Mouse (Mus musculus): ENCODE measurements around the gene Resf1.
"Not testable (repeated sequence)": the region's sequence is repeated elsewhere in the genome, so short reads cannot be mapped to it uniquely, and the experiment has no call there.

The Resf1 gene

DNA sequence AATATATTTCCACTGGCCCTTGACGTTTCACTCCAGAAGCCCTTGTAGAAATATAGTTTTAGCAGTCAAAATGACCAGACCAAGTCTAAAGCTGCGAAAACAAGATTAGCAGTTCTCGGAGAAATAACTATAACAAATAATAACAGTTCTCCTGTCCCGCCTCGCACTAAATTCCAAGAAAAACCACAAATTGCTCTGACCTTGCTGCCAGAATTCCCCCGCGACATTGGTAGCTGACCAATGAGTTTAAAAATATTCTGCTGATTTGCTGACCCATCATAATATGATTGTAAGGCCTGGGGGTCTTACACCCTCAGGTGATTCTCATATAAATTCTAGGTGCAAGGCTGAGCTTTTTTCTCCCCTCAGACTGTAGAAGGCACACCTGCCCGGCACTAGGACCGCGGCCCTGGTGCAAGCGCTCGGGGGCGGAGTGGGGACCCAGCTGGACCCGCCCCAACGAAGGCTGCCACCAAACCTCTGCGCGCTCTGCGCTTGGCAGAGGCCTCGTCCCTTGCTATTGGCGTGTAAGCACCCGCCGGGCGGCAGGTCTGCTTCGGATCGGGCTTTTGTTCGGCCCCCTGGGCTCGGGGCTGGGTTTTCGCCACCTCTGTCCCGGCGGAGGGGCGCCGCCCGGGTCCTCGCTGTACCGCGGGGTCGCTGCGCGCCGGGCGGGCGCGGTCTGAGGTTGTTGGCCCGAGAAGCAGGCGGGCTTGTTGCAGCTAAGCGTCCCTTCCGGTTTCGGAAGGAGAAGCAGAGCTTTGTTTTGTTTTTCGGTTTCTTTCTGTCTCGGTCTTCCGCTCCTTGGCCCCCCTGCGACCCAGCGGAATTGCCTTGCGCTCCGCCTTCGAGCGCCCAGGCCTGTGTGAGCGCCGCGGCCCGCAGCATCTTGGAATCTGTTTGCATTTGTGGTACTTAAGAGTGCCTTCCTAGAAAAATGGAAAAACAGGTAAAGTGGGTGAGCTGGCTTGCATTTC, at the start of gene Resf1:
Gene Resf1, plus strand, starts transcription at position 459 of the 977 bp plus-strand sequence.
- in situ Hi-C loops (cut with MboI, MseI), result loop anchor here in 1 of 2 experiments (5.0 kb wide), 1 partner anchor 117 kb away; no protein-coding TSS in a partner anchor

DNA sequence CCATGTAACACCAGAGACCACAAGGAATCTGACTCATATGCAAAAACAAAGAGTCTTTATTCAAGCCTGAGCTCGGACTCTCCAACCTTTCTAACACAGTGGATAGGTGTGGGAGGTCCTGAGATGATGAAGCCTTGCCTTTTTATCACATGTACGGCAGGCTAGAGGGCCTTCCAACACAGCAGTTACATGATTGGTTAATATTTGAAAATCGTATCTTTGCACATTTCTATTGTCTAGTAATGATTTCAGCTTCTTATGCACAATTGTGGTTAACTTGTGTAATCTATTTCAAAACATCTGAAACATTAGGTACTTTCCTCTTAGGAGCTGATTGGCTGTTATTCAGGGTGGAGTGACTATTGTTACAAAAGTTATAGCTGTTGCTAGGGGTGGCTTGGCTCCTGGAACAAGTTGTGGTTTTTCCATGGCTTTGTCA, 48.4 kb upstream of the Resf1 start:
- in situ Hi-C loops (cut with MboI, MseI), result no loop called here

DNA sequence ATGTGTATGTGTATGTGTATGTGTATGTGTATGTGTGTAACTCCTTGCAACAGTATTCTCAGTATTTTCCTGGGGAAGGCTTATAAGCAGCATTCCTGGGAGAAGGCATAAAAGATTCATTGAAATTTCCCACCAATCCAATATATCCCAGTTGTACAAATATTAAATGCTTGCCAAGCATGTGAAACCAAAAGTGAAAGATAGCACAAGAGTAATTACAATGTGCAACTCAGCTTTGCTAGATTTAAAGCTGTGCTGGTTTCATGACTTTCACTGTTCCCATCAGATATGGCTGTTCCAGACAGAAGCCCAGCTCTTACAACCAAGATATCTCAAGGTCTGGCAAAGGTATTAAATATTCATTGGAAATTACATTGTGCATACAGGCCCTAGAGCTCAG, 41.3 kb upstream of the Resf1 start:
- in situ Hi-C loops (cut with MboI, MseI), result no loop called here

DNA sequence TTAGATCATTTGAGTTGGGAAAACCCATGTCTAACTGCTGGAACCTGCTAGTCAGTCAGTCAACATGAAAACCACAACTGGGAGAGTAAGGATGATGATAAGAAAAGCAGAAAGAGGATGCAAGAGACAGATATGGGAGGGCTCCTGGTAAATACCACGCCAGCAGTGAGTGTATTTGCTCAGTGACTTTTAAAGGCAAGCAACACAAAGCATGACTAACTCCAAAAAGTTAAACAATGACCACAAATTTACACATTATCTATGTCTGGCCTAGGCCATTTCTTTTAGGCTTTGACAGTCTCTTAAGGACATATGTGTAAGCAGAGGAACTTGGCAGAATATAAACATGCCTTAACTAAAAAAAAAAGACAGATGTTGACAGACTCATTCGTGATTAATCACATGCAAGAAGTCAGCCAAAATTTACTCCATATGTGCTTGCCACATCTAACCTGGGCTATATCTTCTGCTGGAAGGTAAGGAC, 30.9 kb upstream of the Resf1 start:
- in situ Hi-C loops (cut with MboI, MseI), result loop anchor here in 1 of 2 experiments (5.0 kb wide), 1 partner anchor 89 kb away; no protein-coding TSS in a partner anchor

DNA sequence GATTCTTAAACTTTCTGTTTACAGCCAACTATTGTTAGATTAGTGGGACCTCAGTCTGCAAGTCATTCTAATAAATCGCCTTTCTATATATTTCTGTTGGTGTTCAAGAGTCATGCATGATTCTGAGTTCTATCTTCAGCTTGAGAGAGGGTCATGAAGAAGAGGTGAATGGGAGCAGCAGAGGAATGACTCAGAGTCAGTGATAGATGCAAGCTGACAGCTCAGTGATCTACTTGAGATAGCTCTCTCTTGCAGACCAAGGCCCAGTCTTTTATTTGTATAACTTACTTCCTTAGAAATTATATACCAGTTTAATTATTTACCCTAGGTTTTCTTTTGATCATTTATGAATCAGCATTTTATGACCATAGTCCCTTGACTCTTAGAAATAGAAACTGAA, 30.3 kb upstream of the Resf1 start:
- in situ Hi-C loops (cut with MboI, MseI), result loop anchor here in 1 of 2 experiments (5.0 kb wide), 1 partner anchor 88 kb away; no protein-coding TSS in a partner anchor

DNA sequence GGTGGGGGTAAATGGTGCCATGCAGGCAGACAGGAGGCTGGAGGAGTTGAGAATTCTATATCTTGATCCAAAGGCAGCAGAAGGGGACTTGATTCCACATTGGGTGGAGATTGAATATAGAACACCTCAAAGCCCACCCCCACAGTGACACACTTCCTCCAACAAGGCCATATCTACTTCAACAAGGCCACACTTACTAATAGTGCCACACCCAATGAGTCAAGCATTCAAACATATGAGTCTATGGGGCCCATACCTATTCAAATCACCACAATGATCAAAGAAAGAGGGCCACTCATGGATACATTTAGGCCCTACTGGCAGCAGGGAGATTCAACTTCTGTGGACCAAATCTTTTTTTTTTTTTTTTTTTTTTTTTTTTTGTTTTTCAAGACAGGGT, 28.7 kb upstream of the Resf1 start:
- in situ Hi-C loops (cut with MboI, MseI), result no loop called here

DNA sequence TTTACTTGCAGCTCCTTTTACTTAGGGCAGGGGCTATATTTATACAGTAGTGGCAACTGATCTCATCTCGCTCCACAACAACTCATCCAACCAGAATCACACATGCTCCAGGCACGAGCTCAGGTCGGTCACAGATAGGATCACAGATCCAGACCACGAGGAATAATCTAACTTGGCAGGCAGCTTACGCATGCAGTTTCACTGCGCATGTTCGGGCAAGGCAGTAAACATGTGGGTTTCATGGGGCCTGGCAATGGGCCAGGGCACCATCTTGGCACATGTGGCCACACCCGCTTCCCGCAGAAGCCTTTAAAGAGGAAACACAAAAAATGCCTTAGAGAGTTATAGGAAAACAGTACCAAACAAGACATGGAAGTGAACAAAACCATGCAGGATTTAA, 21.0 kb upstream of the Resf1 start:
- in situ Hi-C loops (cut with MboI, MseI), result not testable (repeated sequence)

DNA sequence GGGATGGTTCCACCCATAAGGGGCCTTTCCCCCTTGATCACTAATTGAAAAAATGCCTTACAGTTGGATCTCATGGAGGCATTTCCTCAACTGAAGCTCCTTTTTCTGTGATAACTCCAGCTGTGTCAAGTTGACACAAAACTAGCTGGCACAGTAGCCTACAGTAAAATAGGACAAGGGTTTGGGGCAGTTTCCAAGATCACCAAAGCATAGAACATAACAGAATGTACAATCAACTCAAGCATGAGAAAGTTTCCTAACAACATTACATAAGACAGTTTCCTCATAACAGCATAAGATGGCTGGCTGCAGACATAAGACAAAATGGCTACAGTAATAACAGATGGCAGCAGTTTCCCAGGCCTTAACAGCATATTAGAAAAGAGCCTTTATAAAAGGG, 6.0 kb upstream of the Resf1 start:
- in situ Hi-C loops (cut with MboI, MseI), result not testable (repeated sequence)

DNA sequence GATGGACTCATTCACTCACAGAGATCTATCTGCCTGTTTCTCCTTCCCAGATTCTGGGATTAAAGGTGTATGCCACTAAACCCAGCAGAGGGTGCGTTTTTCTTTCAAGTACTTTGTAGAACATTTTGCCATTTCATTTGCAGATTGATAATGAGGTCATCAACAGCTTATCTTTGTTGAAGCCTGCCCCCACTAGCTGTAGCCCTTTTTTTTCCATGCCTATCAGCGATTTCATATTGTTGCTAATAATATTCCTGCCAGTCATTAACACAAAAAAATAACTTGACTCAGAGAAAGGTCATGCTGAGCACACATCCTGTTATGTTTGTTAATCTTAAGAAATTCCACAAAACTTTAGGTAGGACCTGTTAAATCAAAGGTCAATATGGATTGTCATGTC, 2.1 kb upstream of the Resf1 start:
- in situ Hi-C loops (cut with MboI, MseI), result loop anchor here in 1 of 2 experiments (5.0 kb wide), 1 partner anchor 115 kb away; no protein-coding TSS in a partner anchor

DNA sequence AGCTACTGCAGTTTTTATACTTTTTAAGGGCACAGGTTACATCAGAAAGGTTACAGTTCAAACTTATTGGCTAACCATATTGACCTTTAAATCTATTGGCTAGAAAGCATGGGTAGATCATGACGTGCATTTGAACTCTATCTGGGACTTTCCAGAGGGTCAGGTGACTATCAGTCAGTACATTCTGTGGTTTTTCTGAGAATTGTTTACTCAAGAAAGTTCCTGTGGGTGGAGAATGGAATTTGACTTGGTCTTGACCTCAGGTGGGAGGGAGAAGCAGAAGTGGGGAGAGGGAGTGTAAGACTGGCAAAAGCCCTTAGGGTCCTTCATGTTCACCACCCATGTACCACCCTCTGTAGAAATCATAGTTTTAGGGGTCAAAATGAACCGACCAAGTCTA, 1.4 kb upstream of the Resf1 start:
- in situ Hi-C loops (cut with MboI, MseI), result loop anchor here in 1 of 2 experiments (5.0 kb wide), 1 partner anchor 116 kb away; no protein-coding TSS in a partner anchor

DNA sequence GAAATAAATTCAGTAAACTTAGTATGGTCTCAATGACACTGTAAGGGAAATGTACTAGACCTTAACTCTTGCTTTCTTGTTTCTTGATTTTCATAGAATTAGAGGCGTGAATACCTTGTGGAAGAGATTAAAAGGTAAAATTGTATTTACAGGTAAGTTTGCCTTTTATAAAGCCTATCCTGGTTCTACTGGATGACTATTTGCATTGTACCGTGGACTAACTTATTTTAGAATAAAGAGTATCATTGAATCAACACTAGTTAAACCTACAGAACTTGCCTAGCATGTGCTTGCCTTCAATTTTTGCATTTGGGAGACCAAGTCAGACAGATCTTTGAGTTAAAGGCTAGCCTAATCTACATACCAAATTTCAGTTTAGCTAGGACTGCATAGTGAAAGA, 1.0 kb downstream of the Resf1 start:
- in situ Hi-C loops (cut with MboI, MseI), result loop anchor here in 1 of 2 experiments (5.0 kb wide), 1 partner anchor 37 kb away; no protein-coding TSS in a partner anchor

DNA sequence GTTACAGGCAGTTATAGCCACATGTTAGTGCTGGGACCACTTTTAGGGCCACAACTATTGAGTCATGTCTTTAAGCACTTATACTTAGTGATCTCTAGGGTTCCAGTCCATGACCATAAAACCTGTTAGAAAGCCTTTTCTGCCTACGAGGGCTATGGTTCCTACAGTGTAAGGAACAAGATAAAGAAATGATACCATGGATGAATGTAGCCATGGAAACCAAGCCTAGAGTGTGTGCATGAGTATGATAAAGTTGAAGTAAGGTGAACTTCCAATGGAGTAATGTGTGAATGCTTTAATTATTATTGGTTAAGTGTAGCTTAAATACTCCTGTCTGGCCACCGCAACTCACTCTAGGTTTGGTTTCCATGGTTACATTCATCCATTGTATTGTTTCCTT, 1.8 kb downstream of the Resf1 start:
- in situ Hi-C loops (cut with MboI, MseI), result loop anchor here in 1 of 2 experiments (5.0 kb wide), 1 partner anchor 36 kb away; no protein-coding TSS in a partner anchor

DNA sequence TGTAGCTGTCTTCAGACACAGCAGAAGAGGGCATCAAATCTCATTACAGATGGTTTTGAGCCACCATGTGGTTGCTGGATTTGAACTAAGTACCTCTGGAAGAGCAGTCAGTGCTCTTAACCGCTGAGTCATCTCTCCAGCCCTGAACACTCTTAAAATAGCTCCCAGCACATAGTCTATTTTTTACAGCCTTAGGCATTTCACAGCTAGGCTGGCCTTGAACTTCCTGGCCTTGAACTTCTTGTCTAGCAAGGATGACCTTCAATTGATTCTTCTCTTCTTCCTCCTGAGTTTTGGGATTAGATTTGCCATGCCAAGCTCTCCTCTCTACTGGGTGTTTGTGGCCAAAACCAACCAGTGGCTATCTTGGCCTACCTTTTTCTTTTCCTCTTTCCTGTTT, 2.6 kb downstream of the Resf1 start:
- in situ Hi-C loops (cut with MboI, MseI), result loop anchor here in 1 of 2 experiments (5.0 kb wide), 1 partner anchor 36 kb away; no protein-coding TSS in a partner anchor

DNA sequence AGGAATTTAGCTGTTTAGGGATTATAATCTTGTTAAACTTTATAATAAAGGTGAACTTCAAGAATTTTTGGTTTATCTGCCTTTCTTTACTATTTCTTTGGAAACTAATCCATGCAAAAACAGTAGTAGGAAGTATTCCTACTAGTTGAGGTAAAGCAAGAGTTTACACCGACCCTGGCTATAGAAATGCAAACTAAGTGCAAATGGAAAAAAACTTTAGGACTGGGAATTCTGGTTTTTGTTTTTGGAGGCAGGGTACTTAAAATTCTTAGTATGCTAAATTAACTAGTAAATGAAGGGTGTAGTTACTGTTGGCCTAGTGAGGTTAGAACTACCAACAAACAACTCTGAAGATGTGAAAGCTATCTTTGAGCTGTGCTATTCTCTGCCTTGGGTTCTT, 3.0 kb downstream of the Resf1 start:
- in situ Hi-C loops (cut with MboI, MseI), result loop anchor here in 1 of 2 experiments (5.0 kb wide), 1 partner anchor 35 kb away; no protein-coding TSS in a partner anchor

DNA sequence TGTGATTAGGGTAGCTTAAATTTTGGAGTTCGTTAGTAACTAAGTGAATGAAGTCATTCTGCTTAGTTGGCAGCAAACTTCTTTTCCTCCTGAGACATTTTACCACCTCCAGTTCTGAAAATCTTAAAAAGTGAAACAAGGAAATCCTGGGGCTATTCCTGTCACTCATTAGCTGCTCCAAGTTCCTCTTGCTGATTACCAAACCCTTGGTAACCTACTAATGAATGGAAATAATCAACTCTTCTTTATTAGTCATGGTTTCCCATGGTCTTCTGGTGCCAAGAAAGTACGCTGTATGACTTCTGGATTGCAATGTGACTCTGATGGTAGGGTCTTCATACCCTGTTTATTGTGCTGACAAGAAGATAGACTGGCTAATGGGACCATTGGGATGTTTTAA, 5.7 kb downstream of the Resf1 start:
- in situ Hi-C loops (cut with MboI, MseI), result loop anchor here in 1 of 2 experiments (5.0 kb wide), 1 partner anchor 32 kb away; no protein-coding TSS in a partner anchor

DNA sequence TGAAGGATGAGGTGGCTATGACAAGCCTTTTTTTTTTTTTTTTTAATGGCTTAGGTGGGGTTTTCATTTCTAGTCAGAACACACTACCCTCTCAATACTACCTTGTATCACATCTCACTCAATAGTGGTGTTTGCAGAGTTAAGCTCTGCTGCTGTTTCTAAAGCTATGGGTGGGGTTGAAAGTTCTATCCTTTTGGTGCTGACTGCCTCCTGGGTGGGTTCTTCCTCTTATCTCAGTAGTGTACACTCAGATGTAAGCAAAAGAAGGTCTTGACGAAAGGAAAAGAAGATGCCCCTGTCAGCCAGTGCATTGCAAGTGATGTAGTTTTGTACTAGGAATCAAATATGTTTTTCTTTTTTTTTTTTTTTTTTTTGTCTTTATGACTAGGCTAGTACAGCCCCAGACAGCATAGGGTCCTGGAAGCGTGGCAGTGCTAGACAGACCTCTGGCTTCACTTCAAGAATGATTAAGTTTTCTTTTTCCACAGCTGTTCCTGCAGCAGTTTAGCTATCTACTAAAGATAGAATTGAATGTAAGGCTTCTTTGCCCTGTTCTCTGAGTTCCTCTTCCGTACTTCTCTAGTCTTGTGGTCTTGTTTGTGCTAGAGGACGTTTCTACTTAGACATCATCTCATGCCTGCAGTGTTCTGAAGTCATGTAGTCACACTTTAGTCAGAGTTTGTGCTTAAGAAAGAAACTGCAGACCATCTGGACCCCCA, 14.5 kb downstream of the Resf1 start:
- in situ Hi-C loops (cut with MboI, MseI), result no loop called here

DNA sequence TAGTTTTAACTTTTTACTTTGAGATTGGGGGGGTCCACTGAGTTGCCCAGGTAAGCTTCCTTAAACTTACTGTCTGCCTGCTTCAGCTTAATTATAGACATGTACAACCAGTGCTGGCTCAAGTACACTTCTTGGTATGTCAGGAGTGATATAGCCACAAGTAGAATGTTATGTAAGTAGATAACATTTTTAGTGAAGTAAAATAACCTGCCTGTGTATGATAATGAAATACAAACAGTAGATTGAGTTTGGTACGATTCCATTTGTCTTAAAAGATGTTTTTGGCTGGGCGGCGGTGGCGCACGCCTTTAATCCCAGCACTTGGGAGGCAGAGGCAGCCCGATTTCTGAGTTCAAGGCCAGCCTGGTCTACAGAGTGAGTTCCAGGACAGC, 15.0 kb downstream of the Resf1 start:
- in situ Hi-C loops (cut with MboI, MseI), result no loop called here

DNA sequence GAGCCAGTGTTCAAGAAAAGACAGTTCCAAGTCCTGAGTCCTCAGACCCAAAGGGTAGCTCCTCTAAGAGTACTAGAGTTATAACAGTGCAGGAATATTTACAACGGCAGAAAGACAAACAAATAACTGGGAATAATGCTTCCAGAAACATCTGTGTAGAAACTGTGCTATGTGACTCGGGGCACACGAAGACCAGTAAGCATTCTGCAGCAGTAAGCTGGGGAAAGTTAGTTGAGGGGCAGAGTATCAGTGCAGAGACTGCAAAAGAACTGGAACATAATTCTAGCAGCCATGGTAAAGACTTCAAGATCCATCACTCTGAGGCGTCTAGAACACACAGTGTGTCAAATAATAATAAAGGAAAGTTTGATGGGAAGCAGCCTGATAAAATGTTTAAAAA, 19.9 kb downstream of the Resf1 start:
- in situ Hi-C loops (cut with MboI, MseI), result no loop called here

DNA sequence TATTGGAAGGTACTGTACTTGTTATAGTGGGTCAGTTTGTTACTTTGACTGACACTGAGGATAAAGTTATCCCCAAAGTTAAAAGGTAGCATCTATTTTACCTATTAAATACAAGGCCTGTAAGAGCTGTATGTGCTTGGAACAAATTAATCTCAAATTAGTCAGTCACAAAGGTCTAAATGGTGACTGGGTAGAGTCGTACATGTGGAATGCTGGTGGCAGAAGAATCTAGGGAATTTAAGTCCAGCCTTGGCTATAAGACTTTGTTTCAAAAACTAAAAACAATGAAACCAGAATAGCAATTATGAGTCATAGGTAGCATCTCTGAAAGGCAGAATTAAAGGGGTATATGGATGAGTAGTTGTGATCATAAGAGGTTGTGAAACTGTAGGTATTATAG, 21.1 kb downstream of the Resf1 start:
- in situ Hi-C loops (cut with MboI, MseI), result no loop called here

DNA sequence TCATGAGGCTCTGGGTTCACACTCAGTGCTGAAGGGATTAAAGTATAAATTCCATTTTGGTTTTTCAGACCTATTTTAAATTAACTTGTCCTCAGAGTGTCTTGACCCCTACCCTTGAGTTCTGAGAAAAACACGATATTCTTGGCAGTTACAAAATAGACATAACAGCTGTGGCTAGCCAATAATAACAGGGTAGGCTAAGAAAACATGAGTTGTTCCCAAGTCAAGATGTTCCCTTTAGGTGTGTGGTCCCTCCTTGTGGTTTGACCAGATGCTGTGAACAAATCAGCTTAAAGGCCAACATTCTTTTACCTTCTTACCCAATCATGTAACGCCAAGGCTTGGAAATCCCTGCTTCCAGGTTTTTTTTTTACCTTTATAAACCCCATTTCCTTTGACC, 23.8 kb downstream of the Resf1 start:
- in situ Hi-C loops (cut with MboI, MseI), result no loop called here

DNA sequence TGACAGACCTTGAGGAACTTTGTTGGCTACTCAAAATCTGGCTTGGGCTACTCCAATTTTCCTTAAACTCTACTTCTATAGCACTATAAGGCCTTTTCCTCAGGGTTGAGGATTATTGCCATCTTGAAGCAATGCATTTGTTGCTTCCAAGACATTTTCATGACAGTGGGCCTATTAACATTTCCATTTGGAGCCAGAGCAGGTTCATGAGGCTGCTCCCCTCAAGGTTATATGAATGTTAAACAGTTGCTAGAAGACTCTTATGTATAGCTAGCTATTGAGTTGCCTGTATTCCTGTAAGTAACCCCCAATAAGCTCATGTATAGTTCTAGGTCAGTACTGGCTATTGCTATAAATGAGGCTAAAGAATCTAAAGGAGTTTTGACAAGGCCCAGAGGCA, 28.8 kb downstream of the Resf1 start:
- in situ Hi-C loops (cut with MboI, MseI), result no loop called here

DNA sequence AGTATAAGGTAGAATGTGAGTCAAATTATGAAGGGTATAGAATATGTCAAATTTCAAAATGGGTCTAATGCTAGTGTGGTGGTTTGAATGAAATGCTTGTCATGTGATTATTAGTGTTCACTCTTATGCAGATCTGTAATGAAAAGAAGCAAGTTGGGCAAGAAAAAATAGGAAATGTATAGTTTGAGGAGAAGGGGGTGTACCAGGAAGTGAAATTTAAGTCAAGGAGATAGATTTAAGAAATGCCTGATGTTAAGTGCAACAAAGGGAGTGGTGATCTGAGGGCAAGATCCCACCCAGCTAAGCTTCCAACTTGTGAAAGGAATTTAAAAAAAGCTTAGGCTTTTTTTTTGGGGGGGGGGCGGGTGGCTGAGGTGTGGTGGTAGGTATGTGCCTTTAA, 29.4 kb downstream of the Resf1 start:
- in situ Hi-C loops (cut with MboI, MseI), result no loop called here
